Mouse (Mus musculus): ENCODE data around the gene Rgs2.

- TF ChIP-seq POLR2A (IDR thresholded peaks at IDR 0.05; ENCODE audit: insufficient read length, low read depth): no peak
- no peak for TF ChIP-seq USF1 (IDR thresholded peaks at IDR 0.05; ENCODE audit: low read depth)
- TF ChIP-seq MAX (IDR thresholded peaks at IDR 0.05; ENCODE audit: low read depth): no peak
- no peak for TF ChIP-seq E2F4 (IDR thresholded peaks at IDR 0.05; ENCODE audit: insufficient read depth)
- no peak for TF ChIP-seq TCF12 (IDR thresholded peaks at IDR 0.05; ENCODE audit: insufficient read depth, poor library complexity, severe bottlenecking)
- no peak for TF ChIP-seq POLR2AphosphoS2 (IDR thresholded peaks at IDR 0.05; ENCODE audit: insufficient read length, low read depth)
Measured at GRCm38 (mm10) chr1:143980811-143981210, 23.1 kb downstream of the Rgs2 start.

Data from myocyte (in vitro differentiated cells).